Mouse (Mus musculus) embryonic facial prominence, embryonic 12.5 days (tissue): Measurements from ENCODE around the gene Utrn. TPM values are rescaled to one million over a fixed set of nuclear protein-coding genes. Genes with fewer than 3 reads are reported as not detected.

ENCODE experiments used
- ATAC-seq: fragments of 200-750 bp; cut with Nextera tagmentation; 2 replicates; pipeline ENCODE4 v1.8.0; 2017; ENCODE audit not compliant: insufficient number of reproducible peaks, insufficient read depth, low FRiP score, low TSS enrichment
- H3K27ac ChIP-seq: fragments of 300-500 bp; sonication (generic); 2 replicates; pipeline ENCODE4 v1.5.1; 2016; ENCODE audit warnings: mild to moderate bottlenecking
- H3K27me3 ChIP-seq: fragments of 300-500 bp; sonication (generic); 2 replicates; pipeline ENCODE4 v1.6.1; 2016; ENCODE audit warnings: mild to moderate bottlenecking, moderate library complexity
- H3K36me3 ChIP-seq: fragments of 300-500 bp; sonication (generic); 2 replicates; pipeline ENCODE4 v1.6.1; 2016; ENCODE audit warnings: mild to moderate bottlenecking
- H3K4me1 ChIP-seq: fragments of 300-500 bp; sonication (generic); 2 replicates; pipeline ENCODE4 v1.6.1; 2016
- H3K4me2 ChIP-seq: fragments of 300-500 bp; sonication (generic); replicated peaks from 2 replicates; pipeline ENCODE4 v1.6.1; 2016; ENCODE audit warnings: mild to moderate bottlenecking, moderate library complexity
- H3K4me3 ChIP-seq: fragments of 300-500 bp; sonication (generic); 2 replicates; pipeline ENCODE4 v1.5.1; 2016; ENCODE audit warnings: mild to moderate bottlenecking
- H3K9ac ChIP-seq: fragments of 300-500 bp; sonication (generic); 2 replicates; pipeline ENCODE4 v1.6.1; 2016; ENCODE audit warnings: mild to moderate bottlenecking, moderate library complexity
- H3K9me3 ChIP-seq: fragments of 300-500 bp; sonication (generic); 2 replicates; pipeline ENCODE4 v1.6.1; 2016; ENCODE audit warnings: mild to moderate bottlenecking, moderate library complexity
- WGBS: fragments of 180-500 bp; shearing (Covaris S2); methylation state at CpG from one replicate; pipeline ENCODE4 v1.1.7; 2016; 5-methylcytosine and 5-hydroxymethylcytosine counted together
- polyA plus RNA-seq: library from polyadenylated mRNA; unstranded; fragments of >200 nt; fragmentation: Nextera tagmentation; extraction: Ambion mirVana; gene quantifications from 2 replicates; pipeline ENCODE4 v1.2.1, GENCODE M21; 2016

Utrn gene
- polyA plus RNA-seq, 1 experiment from 2014 or later = 78.8 TPM

GRCm38 (mm10) chr10:12703526-12703925 is 165.6 kb downstream of the Utrn start:
- ATAC-seq = no peak
- H3K9ac ChIP-seq = no peak overlapping the region
- 65% methylated on average over 3 of the region's 3 CpGs for WGBS
- 0 out of 2 replicates have a peak, but pooled peaks cover 6% of the 10 kb centered on the region for H3K4me1 ChIP-seq
- H3K9me3 ChIP-seq = no peaks in the 10 kb centered on the region
- H3K4me3 ChIP-seq = no peak overlapping the region
- no peak overlapping the region for H3K4me2 ChIP-seq
- H3K36me3 ChIP-seq = no peaks in the 10 kb centered on the region; the same call in 1 of the 2 replicates
- H3K27me3 ChIP-seq = no peaks in the 10 kb centered on the region
- H3K27ac ChIP-seq = no peak overlapping the region

GRCm38 (mm10) chr10:12702140-12702539 is 167.0 kb downstream of the Utrn start:
- Histone ChIP-seq H3K27me3 (no peaks in the 10 kb centered on the region), H3K4me2 (no peak overlapping the region), H3K9ac (no peak overlapping the region), H3K9me3 (no peaks in the 10 kb centered on the region), H3K27ac (no peak overlapping the region), H3K4me3 (no peak overlapping the region), H3K36me3 (no peaks in the 10 kb centered on the region; the same call in 1 of the 2 replicates), H3K4me1 (0 out of 2 replicates have a peak, but pooled peaks cover 6% of the 10 kb centered on the region)
- no peak for ATAC-seq
- 50% methylated on average over 4 of the region's 4 CpGs for WGBS

GRCm38 (mm10) chr10:12701694-12702093 is 167.5 kb downstream of the Utrn start:
- peaks cover 2% of the 10 kb centered on the region; the same call in 1 of the 2 replicates for H3K36me3 ChIP-seq
- H3K9ac ChIP-seq = no peak overlapping the region
- no peaks in the 10 kb centered on the region for H3K9me3 ChIP-seq
- 58% methylated on average over 7 of the region's 7 CpGs for WGBS
- no peak overlapping the region for H3K27ac ChIP-seq
- no peak overlapping the region for H3K4me2 ChIP-seq
- no peaks in the 10 kb centered on the region for H3K27me3 ChIP-seq
- 0 out of 2 replicates have a peak, but pooled peaks have one; percentile 67 for ATAC-seq
- 0 out of 2 replicates have a peak, but pooled peaks cover 6% of the 10 kb centered on the region for H3K4me1 ChIP-seq
- no peak overlapping the region for H3K4me3 ChIP-seq

GRCm38 (mm10) chr10:12700576-12700975 is 168.6 kb downstream of the Utrn start:
- no peak overlapping the region for H3K4me3 ChIP-seq
- H3K4me1 ChIP-seq = 0 out of 2 replicates have a peak, but pooled peaks cover 6% of the 10 kb centered on the region
- H3K36me3 ChIP-seq = peaks cover 7% of the 10 kb centered on the region; the same call in 1 of the 2 replicates
- no peak overlapping the region for H3K27ac ChIP-seq
- 82% methylated on average over 3 of the region's 3 CpGs for WGBS
- no peak overlapping the region for H3K4me2 ChIP-seq
- H3K27me3 ChIP-seq = no peaks in the 10 kb centered on the region
- ATAC-seq = no peak
- no peak overlapping the region for H3K9ac ChIP-seq
- no peaks in the 10 kb centered on the region for H3K9me3 ChIP-seq

- Histone ChIP-seq H3K36me3 (peaks cover 9% of the 10 kb centered on the region; the same call in 1 of the 2 replicates), H3K4me1 (peaks cover 8% of the 10 kb centered on the region), H3K4me2 (no peak overlapping the region), H3K27ac (no peak overlapping the region), H3K27me3 (no peaks in the 10 kb centered on the region), H3K4me3 (no peak overlapping the region), H3K9ac (no peak overlapping the region), H3K9me3 (no peaks in the 10 kb centered on the region)
- WGBS = 90% methylated on average over 3 of the region's 3 CpGs
- ATAC-seq = no peak
Measured at GRCm38 (mm10) chr10:12697902-12698301, 171.3 kb downstream of the Utrn start.

- Histone ChIP-seq H3K9ac (no peak overlapping the region), H3K4me1 (peaks cover 4% of the 10 kb centered on the region), H3K4me2 (no peak overlapping the region), H3K9me3 (no peaks in the 10 kb centered on the region), H3K4me3 (no peak overlapping the region), H3K27me3 (no peaks in the 10 kb centered on the region), H3K27ac (no peak overlapping the region), H3K36me3 (peaks cover 9% of the 10 kb centered on the region; the same call in 1 of the 2 replicates)
- 90% methylated on average over 6 of the region's 6 CpGs for WGBS
- no peak for ATAC-seq
Measured at GRCm38 (mm10) chr10:12696704-12697103, 172.5 kb downstream of the Utrn start.

- no peaks in the 10 kb centered on the region for H3K9me3 ChIP-seq
- peaks cover 4% of the 10 kb centered on the region for H3K4me1 ChIP-seq
- no peak overlapping the region for H3K4me2 ChIP-seq
- 6% methylated on average over 6 of the region's 6 CpGs for WGBS
- H3K9ac ChIP-seq = no peak overlapping the region
- no peak overlapping the region for H3K4me3 ChIP-seq
- H3K27me3 ChIP-seq = no peaks in the 10 kb centered on the region
- H3K27ac ChIP-seq = no peak overlapping the region
- ATAC-seq = no peak
- H3K36me3 ChIP-seq = 0 out of 2 replicates have a peak, but pooled peaks cover 9% of the 10 kb centered on the region
Measured at GRCm38 (mm10) chr10:12694774-12695173, 174.4 kb downstream of the Utrn start.

GRCm38 (mm10) chr10:12690601-12691000 is 178.6 kb downstream of the Utrn start:
- peaks cover 7% of the 10 kb centered on the region; the same call in 1 of the 2 replicates for H3K36me3 ChIP-seq
- H3K27me3 ChIP-seq = no peaks in the 10 kb centered on the region
- ATAC-seq = no peak
- H3K4me1 ChIP-seq = peaks cover 4% of the 10 kb centered on the region
- no peaks in the 10 kb centered on the region for H3K9me3 ChIP-seq
- no peak overlapping the region for H3K9ac ChIP-seq
- no peak overlapping the region for H3K4me3 ChIP-seq
- H3K4me2 ChIP-seq = no peak overlapping the region
- no peak overlapping the region for H3K27ac ChIP-seq
- 20% methylated on average over 5 of the region's 5 CpGs for WGBS

- Histone ChIP-seq H3K9me3 (no peaks in the 10 kb centered on the region), H3K9ac (no peak overlapping the region), H3K27me3 (no peaks in the 10 kb centered on the region), H3K4me2 (no peak overlapping the region), H3K36me3 (peaks cover 28% of the 10 kb centered on the region), H3K4me3 (no peak overlapping the region), H3K4me1 (no peaks in the 10 kb centered on the region), H3K27ac (no peak overlapping the region)
- ATAC-seq = no peak
Measured at GRCm38 (mm10) chr10:12685683-12686082, 183.5 kb downstream of the Utrn start.

GRCm38 (mm10) chr10:12684018-12684417 is 185.1 kb downstream of the Utrn start:
- no peak overlapping the region for H3K4me3 ChIP-seq
- no peak overlapping the region for H3K9ac ChIP-seq
- H3K27me3 ChIP-seq = no peaks in the 10 kb centered on the region
- H3K36me3 ChIP-seq = peaks cover 38% of the 10 kb centered on the region
- no peaks in the 10 kb centered on the region for H3K4me1 ChIP-seq
- no peak overlapping the region for H3K27ac ChIP-seq
- no peak overlapping the region for H3K4me2 ChIP-seq
- ATAC-seq = no peak
- no peaks in the 10 kb centered on the region for H3K9me3 ChIP-seq
- WGBS = 89% methylated on average over 3 of the region's 3 CpGs

- 80% methylated on average over 5 of the region's 5 CpGs for WGBS
- Histone ChIP-seq H3K27me3 (no peaks in the 10 kb centered on the region), H3K9me3 (no peaks in the 10 kb centered on the region), H3K4me1 (no peaks in the 10 kb centered on the region), H3K27ac (no peak overlapping the region), H3K4me3 (no peak overlapping the region), H3K36me3 (peaks cover 19% of the 10 kb centered on the region), H3K9ac (no peak overlapping the region), H3K4me2 (no peak overlapping the region)
- no peak for ATAC-seq
Measured at GRCm38 (mm10) chr10:12673309-12673708, 195.9 kb downstream of the Utrn start.

GRCm38 (mm10) chr10:12671608-12672007 is 197.6 kb downstream of the Utrn start:
- Histone ChIP-seq H3K27ac (no peak overlapping the region), H3K27me3 (no peaks in the 10 kb centered on the region), H3K4me3 (no peak overlapping the region), H3K4me2 (no peak overlapping the region), H3K9me3 (no peaks in the 10 kb centered on the region), H3K4me1 (no peaks in the 10 kb centered on the region), H3K9ac (no peak overlapping the region), H3K36me3 (peaks cover 15% of the 10 kb centered on the region)
- WGBS = 92% methylated on average over 9 of the region's 9 CpGs
- no peak for ATAC-seq
